In the genomic region with DNA sequence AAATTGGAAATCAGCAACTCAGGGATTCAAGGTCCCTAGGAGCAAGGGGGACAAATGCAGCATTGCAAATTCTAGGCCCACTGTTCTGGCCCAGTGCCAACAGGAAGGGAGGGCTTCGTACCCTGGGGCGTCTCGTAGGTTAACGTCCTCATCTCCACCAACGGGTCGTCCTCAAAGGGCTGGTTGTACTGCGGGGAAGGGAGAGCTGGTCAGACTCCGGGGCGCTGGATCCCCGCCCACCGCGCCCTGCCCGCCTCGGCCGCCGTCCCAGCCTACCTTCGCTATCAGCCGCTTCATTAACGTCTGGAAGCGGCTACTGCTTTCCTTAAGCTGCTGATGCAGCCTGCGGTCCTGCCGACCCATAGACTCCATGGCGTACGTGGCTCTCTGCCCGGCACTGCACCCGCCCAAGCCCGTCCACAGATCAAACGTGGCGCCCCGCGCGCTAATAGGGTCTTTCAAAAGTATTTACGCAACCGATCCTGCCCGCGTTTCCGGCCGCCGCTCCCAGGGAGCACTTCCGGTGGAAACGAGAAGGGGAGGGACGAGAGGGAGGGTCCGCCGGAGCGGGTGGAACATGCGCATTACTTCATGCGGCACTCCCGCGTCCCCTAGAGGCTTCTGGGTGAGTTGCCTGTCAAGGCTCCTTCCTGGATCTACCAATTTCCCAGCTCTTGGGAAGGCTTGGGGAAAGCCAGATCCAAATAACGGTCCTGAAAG, we compare ENCODE assay signal across 8 mouse cellular contexts. TPM values are rescaled to one million over a fixed set of nuclear protein-coding genes. Genes with fewer than 3 reads are reported as not detected.
DNase-seq lines count a peak whose midpoint lies in the region; ATAC-seq and TF ChIP-seq lines count a peak whose summit lies in the region.

A gene (minus strand): TSS at position 536 of the 720 bp plus-strand sequence.
A gene (plus strand): TSS at position 564 of the 720 bp plus-strand sequence.

- peak; percentile 100 for DNase-seq in 416B (ENCODE audit: low read depth)
- DNase-seq in heart, adult 8-10 months (ENCODE audit: low spot score): peak; percentile 100
- DNase-seq in kidney, adult 9 months: peak; percentile 100
- DNase-seq in limb, embryonic 14.5 days (ENCODE audit: low spot score): peak; percentile 100
- peak; percentile 100 for DNase-seq in midbrain, postnatal 0 days (ENCODE audit: low spot score)
- peak; percentile 100 for DNase-seq in spleen, postnatal 14 days (ENCODE audit: low spot score in 2 of 2)

- H3K4me2 ChIP-seq in embryonic facial prominence, embryonic 15.5 days (replicated peaks): peak within 1 kb of the TSS; percentile 56
- peak within 1 kb of the TSS; percentile 55 for H3K4me2 ChIP-seq in limb, embryonic 14.5 days (replicated peaks; ENCODE audit: low read depth, low read length, severe bottlenecking)
- H3K4me2 ChIP-seq in midbrain, postnatal 0 days (ENCODE audit: low read depth, low read length, poor library complexity, severe bottlenecking): peak within 1 kb of the TSS; percentile 67

- H3K9ac ChIP-seq in embryonic facial prominence, embryonic 15.5 days: peak within 1 kb of the TSS; percentile 58
- peak within 1 kb of the TSS; percentile 84 for H3K9ac ChIP-seq in limb, embryonic 14.5 days (ENCODE audit: low read depth, low read length, severe bottlenecking)
- H3K9ac ChIP-seq in midbrain, postnatal 0 days (replicated peaks; ENCODE audit: low read length, poor library complexity, severe bottlenecking): peak within 1 kb of the TSS; percentile 64

- H3K36me3 ChIP-seq in embryonic facial prominence, embryonic 15.5 days: peaks cover 31% of the 10 kb centered on the region
- peaks cover 34% of the 10 kb centered on the region for H3K36me3 ChIP-seq in limb, embryonic 14.5 days (ENCODE audit: control insufficient read depth, insufficient read depth, low read length)
- peaks cover 16% of the 10 kb centered on the region for H3K36me3 ChIP-seq in midbrain, postnatal 0 days (ENCODE audit: insufficient read depth, low read length)

- peak; percentile 95 for ATAC-seq in embryonic facial prominence, embryonic 15.5 days (ENCODE audit: insufficient number of reproducible peaks, low FRiP score, low TSS enrichment, low read depth)
- peak; percentile 96 for ATAC-seq in limb, embryonic 14.5 days (ENCODE audit: low FRiP score, low read depth)
- ATAC-seq in midbrain, postnatal 0 days (ENCODE audit: low FRiP score): peak; percentile 98

- TF ChIP-seq CTCF in bone marrow, adult 2 months (IDR thresholded peaks at IDR 0.05; ENCODE audit: control insufficient read depth, insufficient read depth, low read length): no peak
- peak; percentile 100 for TF ChIP-seq CTCF in midbrain, postnatal 0 days (IDR thresholded peaks at IDR 0.05)

- WGBS in bone marrow, adult 2 months: under 1% methylated on average over 50 of the region's 50 CpGs
- under 1% methylated on average over 50 of the region's 50 CpGs for WGBS in embryonic facial prominence, embryonic 15.5 days
- WGBS in limb, embryonic 14.5 days: under 1% methylated on average over 50 of the region's 50 CpGs
- WGBS in midbrain, postnatal 0 days: 1% methylated on average over 50 of the region's 50 CpGs

- H3K4me3 ChIP-seq in bone marrow, adult 2 months (replicated peaks; ENCODE audit: control insufficient read depth, low read depth, low read length): peak within 1 kb of the TSS; percentile 75
- peak within 1 kb of the TSS; percentile 48 for H3K4me3 ChIP-seq in embryonic facial prominence, embryonic 15.5 days (replicated peaks)
- peak within 1 kb of the TSS; percentile 56 for H3K4me3 ChIP-seq in limb, embryonic 14.5 days (replicated peaks; ENCODE audit: low read length)
- H3K4me3 ChIP-seq in midbrain, postnatal 0 days (ENCODE audit: low read depth, low read length): peak within 1 kb of the TSS; percentile 49

- no peaks in the 10 kb centered on the region for H3K9me3 ChIP-seq in embryonic facial prominence, embryonic 15.5 days (replicated peaks)
- H3K9me3 ChIP-seq in limb, embryonic 14.5 days (ENCODE audit: control insufficient read depth, low read length): no peaks in the 10 kb centered on the region
- peaks cover 9% of the 10 kb centered on the region; the same call in 1 of the 2 replicates for H3K9me3 ChIP-seq in midbrain, postnatal 0 days (ENCODE audit: low read length)

- H3K4me1 ChIP-seq in bone marrow, adult 2 months (ENCODE audit: control insufficient read depth, insufficient read depth, low read length): peaks cover 8% of the 10 kb centered on the region
- peaks cover 28% of the 10 kb centered on the region for H3K4me1 ChIP-seq in embryonic facial prominence, embryonic 15.5 days
- H3K4me1 ChIP-seq in limb, embryonic 14.5 days (ENCODE audit: control insufficient read depth, insufficient read depth, low read length): peaks cover 13% of the 10 kb centered on the region
- H3K4me1 ChIP-seq in midbrain, postnatal 0 days (ENCODE audit: insufficient read depth, low read length): peaks cover 11% of the 10 kb centered on the region

- peak within 1 kb of the TSS; percentile 87 for H3K27ac ChIP-seq in bone marrow, adult 2 months (ENCODE audit: control insufficient read depth, insufficient read depth, low read depth, low read length, poor library complexity)
- H3K27ac ChIP-seq in embryonic facial prominence, embryonic 15.5 days (replicated peaks): peak within 1 kb of the TSS; percentile 80
- H3K27ac ChIP-seq in limb, embryonic 14.5 days (replicated peaks; ENCODE audit: low read depth, low read length): peak within 1 kb of the TSS; percentile 87
- H3K27ac ChIP-seq in midbrain, postnatal 0 days (ENCODE audit: low read depth, low read length): peak within 1 kb of the TSS; percentile 52

- no peaks in the 10 kb centered on the region for H3K27me3 ChIP-seq in embryonic facial prominence, embryonic 15.5 days
- H3K27me3 ChIP-seq in limb, embryonic 14.5 days (ENCODE audit: control insufficient read depth, insufficient read depth, low read length): no peaks in the 10 kb centered on the region
- no peaks in the 10 kb centered on the region for H3K27me3 ChIP-seq in midbrain, postnatal 0 days (ENCODE audit: insufficient read depth, low read length)

- no peak for TF ChIP-seq POLR2A in bone marrow, adult 2 months (IDR thresholded peaks at IDR 0.05; ENCODE audit: borderline replicate concordance, control insufficient read depth, low read depth, low read length)
- TF ChIP-seq POLR2A in limb, embryonic 14.5 days (IDR thresholded peaks at IDR 0.05; ENCODE audit: borderline replicate concordance, extremely low read depth, insufficient read depth, insufficient read length): peak; percentile 98

RNA-seq across cellular contexts. Expression of the first gene that starts in this region (rescaled TPM):
- polyA plus RNA-seq in bone marrow, adult 2 months (2011; ENCODE audit: insufficient read depth, insufficient read length, low replicate concordance, missing spikeins): 66.8 and 135 TPM in 2 replicates
- polyA plus RNA-seq in embryonic facial prominence, embryonic 15.5 days (2015; fragmentation: Nextera tagmentation; extraction: Ambion mirVana): 153 and 161 TPM in 2 replicates
- 10 to 100 TPM; 10.6 to 14.2 (median 11.0) TPM for total RNA-seq in heart, adult 8-10 months (2022)
- polyA plus RNA-seq in limb, embryonic 14.5 days (2012; rRNA removed): 277 and 360 TPM in 2 replicates
- polyA plus RNA-seq in limb, embryonic 14.5 days (2014; fragmentation: Nextera tagmentation; extraction: Ambion mirVana): 139 and 150 TPM in 2 replicates
- 88.0 and 96.8 TPM in 2 replicates for total RNA-seq in midbrain, postnatal 0 days (2014; rRNA removed)
- polyA plus RNA-seq in midbrain, postnatal 0 days (2015; fragmentation: Nextera tagmentation; extraction: Ambion mirVana): 42.3 and 45.9 TPM in 2 replicates

RNA-seq across cellular contexts. Expression of the second gene that starts in this region (rescaled TPM):
- not detected in 2 replicates for polyA plus RNA-seq in bone marrow, adult 2 months (2011; ENCODE audit: insufficient read depth, insufficient read length, low replicate concordance, missing spikeins)
- polyA plus RNA-seq in embryonic facial prominence, embryonic 15.5 days (2015; fragmentation: Nextera tagmentation; extraction: Ambion mirVana): 0.05 TPM in 1 of 2 replicates, not detected in the other
- total RNA-seq in heart, adult 8-10 months (2022): not detected
- polyA plus RNA-seq in limb, embryonic 14.5 days (2012; rRNA removed): not detected in 2 replicates
- polyA plus RNA-seq in limb, embryonic 14.5 days (2014; fragmentation: Nextera tagmentation; extraction: Ambion mirVana): not detected in 2 replicates
- total RNA-seq in midbrain, postnatal 0 days (2014; rRNA removed): 1.2 TPM in 2 replicates
- polyA plus RNA-seq in midbrain, postnatal 0 days (2015; fragmentation: Nextera tagmentation; extraction: Ambion mirVana): 0.21 and 0.29 TPM in 2 replicates

Comparison
In these comparisons a context has a peak if more than half of its experiments do, and no peak if none do; other contexts are left out.
1. Peak in every context shown above with its lines: DNase-seq, ATAC-seq, H3K4me3 ChIP-seq and H3K27ac ChIP-seq.